Mouse (Mus musculus) heart, embryonic 13.5 days (tissue): ENCODE measurements around the gene Cops9. TPM values are rescaled to one million over a fixed set of nuclear protein-coding genes. Genes with fewer than 3 reads are reported as not detected.

Source experiments
- ATAC-seq: fragments of 200-750 bp; cut with Nextera tagmentation; 2 replicates; pipeline ENCODE4 v1.8.0; 2017; ENCODE audit warnings: moderate TSS enrichment; ENCODE audit not compliant: insufficient number of reproducible peaks, low FRiP score, low TSS enrichment; ENCODE audit errors: extremely low read depth
- H3K27ac ChIP-seq: fragments of 300-500 bp; sonication (generic); replicated peaks from 2 replicates; pipeline ENCODE4 v1.5.1; 2015; ENCODE audit warnings: moderate library complexity, mild to moderate bottlenecking, inconsistent platforms
- H3K27me3 ChIP-seq: fragments of 300-500 bp; sonication (generic); replicated peaks from 2 replicates; pipeline ENCODE4 v1.6.1; 2015; ENCODE audit warnings: mild to moderate bottlenecking, inconsistent platforms
- H3K36me3 ChIP-seq: fragments of 300-500 bp; sonication (generic); 2 replicates; pipeline ENCODE4 v1.6.1; 2015; ENCODE audit warnings: mild to moderate bottlenecking, inconsistent platforms
- H3K4me1 ChIP-seq: fragments of 300-500 bp; sonication (generic); 2 replicates; pipeline ENCODE4 v1.6.1; 2015; ENCODE audit warnings: inconsistent platforms
- H3K4me2 ChIP-seq: fragments of 300-500 bp; sonication (generic); 2 replicates; pipeline ENCODE4 v1.6.1; 2015; ENCODE audit warnings: inconsistent platforms, mild to moderate bottlenecking, moderate library complexity
- H3K4me3 ChIP-seq: fragments of 300-500 bp; sonication (generic); 2 replicates; pipeline ENCODE4 v1.5.1; 2015; ENCODE audit warnings: moderate library complexity, mild to moderate bottlenecking, inconsistent platforms
- H3K9ac ChIP-seq: fragments of 300-500 bp; sonication (generic); 2 replicates; pipeline ENCODE4 v1.6.1; 2015; ENCODE audit warnings: inconsistent platforms, mild to moderate bottlenecking, moderate library complexity
- H3K9me3 ChIP-seq: fragments of 300-500 bp; sonication (generic); 2 replicates; pipeline ENCODE4 v1.6.1; 2016; ENCODE audit warnings: inconsistent platforms
- WGBS: fragments of 180-500 bp; shearing (Covaris S2); methylation state at CpG from one replicate; pipeline ENCODE4 v1.1.7; 2015; ENCODE audit warnings: mixed read lengths; 5-methylcytosine and 5-hydroxymethylcytosine counted together
- polyA plus RNA-seq: library from polyadenylated mRNA; unstranded; fragments of >200 nt; fragmentation: Nextera tagmentation; extraction: Ambion mirVana; gene quantifications from 2 replicates; pipeline ENCODE4 v1.2.1, GENCODE M21; 2015

Cops9 gene
- polyA plus RNA-seq, 1 experiment from 2014 or later = 403 TPM

DNA sequence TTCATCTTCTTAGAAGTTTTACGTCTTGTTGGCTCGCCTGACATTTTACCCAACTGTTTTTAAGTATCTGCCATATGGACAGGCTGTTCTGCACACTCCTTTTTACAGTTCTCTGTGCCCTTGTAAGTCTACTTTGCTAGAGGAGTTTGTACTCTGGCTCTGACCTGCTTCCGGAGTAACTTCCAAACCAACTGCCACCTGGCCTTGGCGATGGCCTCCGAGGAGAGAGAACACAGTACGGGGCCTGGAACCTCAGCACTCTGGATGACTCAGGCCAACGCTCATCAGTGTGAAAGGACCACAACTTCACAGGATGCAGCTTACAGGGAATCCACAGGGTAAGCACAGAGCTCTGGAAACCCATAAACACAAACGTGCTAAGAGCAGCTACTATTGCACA lies 8.1 kb downstream of the Cops9 start:
- no peak for ATAC-seq
- H3K9ac ChIP-seq = no peak overlapping the region
- WGBS = 81% methylated on average over 8 of the region's 8 CpGs

GRCm38 (mm10) chr1:92632948-92633347 lies 8.8 kb downstream of the Cops9 start:
- no peak overlapping the region for H3K4me2 ChIP-seq
- H3K27me3 ChIP-seq = 0 out of 2 replicates have a peak, but pooled peaks cover 16% of the 10 kb centered on the region
- H3K27ac ChIP-seq = no peak overlapping the region
- H3K9me3 ChIP-seq = no peaks in the 10 kb centered on the region
- H3K9ac ChIP-seq = no peak overlapping the region
- 0 out of 2 replicates have a peak, but pooled peaks cover 3% of the 10 kb centered on the region for H3K4me1 ChIP-seq
- ATAC-seq = no peak
- WGBS = 62% methylated on average over 6 of the region's 6 CpGs
- peaks cover 21% of the 10 kb centered on the region for H3K36me3 ChIP-seq
- H3K4me3 ChIP-seq = no peak overlapping the region

More for the DNA sequence above, 8.1 kb downstream of the Cops9 start:
- Histone ChIP-seq H3K4me1 (0 out of 2 replicates have a peak, but pooled peaks cover 3% of the 10 kb centered on the region), H3K27me3 (0 out of 2 replicates have a peak, but pooled peaks cover 16% of the 10 kb centered on the region), H3K4me3 (no peak overlapping the region), H3K36me3 (peaks cover 29% of the 10 kb centered on the region), H3K9me3 (no peaks in the 10 kb centered on the region), H3K27ac (no peak overlapping the region), H3K4me2 (no peak overlapping the region)

GRCm38 (mm10) chr1:92632196-92632595 lies 9.6 kb downstream of the Cops9 start:
- Histone ChIP-seq H3K4me1 (0 out of 2 replicates have a peak, but pooled peaks cover 3% of the 10 kb centered on the region), H3K27me3 (0 out of 2 replicates have a peak, but pooled peaks cover 16% of the 10 kb centered on the region), H3K4me2 (no peak overlapping the region), H3K27ac (no peak overlapping the region), H3K9me3 (no peaks in the 10 kb centered on the region), H3K9ac (no peak overlapping the region), H3K4me3 (no peak overlapping the region), H3K36me3 (peaks cover 14% of the 10 kb centered on the region)
- ATAC-seq = no peak
- WGBS = 67% methylated on average over 5 of the region's 5 CpGs

- no peaks in the 10 kb centered on the region for H3K9me3 ChIP-seq
- WGBS = 65% methylated on average over 4 of the region's 4 CpGs
- H3K4me2 ChIP-seq = no peak overlapping the region
- no peak overlapping the region for H3K27ac ChIP-seq
- no peaks in the 10 kb centered on the region for H3K4me1 ChIP-seq
- H3K36me3 ChIP-seq = no peaks in the 10 kb centered on the region
- ATAC-seq = no peak
- 0 out of 2 replicates have a peak, but pooled peaks cover 20% of the 10 kb centered on the region for H3K27me3 ChIP-seq
- no peak overlapping the region for H3K4me3 ChIP-seq
- H3K9ac ChIP-seq = no peak overlapping the region
These were observed 13.6 kb downstream of the Cops9 start for GRCm38 (mm10) chr1:92628227-92628626.

GRCm38 (mm10) chr1:92618360-92618759 lies 23.4 kb downstream of the Cops9 start:
- Histone ChIP-seq H3K9me3 (no peaks in the 10 kb centered on the region), H3K4me1 (no peaks in the 10 kb centered on the region), H3K27me3 (peaks cover 32% of the 10 kb centered on the region), H3K27ac (no peak overlapping the region), H3K9ac (no peak overlapping the region), H3K4me3 (no peak overlapping the region), H3K4me2 (no peak overlapping the region), H3K36me3 (no peaks in the 10 kb centered on the region)
- no peak for ATAC-seq
- 45% methylated on average over 4 of the region's 4 CpGs for WGBS

- Histone ChIP-seq H3K9me3 (no peaks in the 10 kb centered on the region), H3K9ac (no peak within 1 kb of the TSS), H3K27me3 (peaks cover 36% of the 10 kb centered on the region), H3K4me2 (no peak within 1 kb of the TSS), H3K27ac (no peak within 1 kb of the TSS), H3K36me3 (no peaks in the 10 kb centered on the region), H3K4me3 (no peak within 1 kb of the TSS), H3K4me1 (no peaks in the 10 kb centered on the region)
- no peak for ATAC-seq
- WGBS = 70% methylated on average over 2 of the region's 2 CpGs
These were observed 24.3 kb downstream of the Cops9 start, which contains the start of gene Olfr12 for GRCm38 (mm10) chr1:92617488-92617887. Olfr12 (plus strand) TSS chr1:92617788.

GRCm38 (mm10) chr1:92616046-92616445 lies 25.7 kb downstream of the Cops9 start:
- H3K4me2 ChIP-seq = no peak overlapping the region
- no peaks in the 10 kb centered on the region for H3K36me3 ChIP-seq
- H3K4me1 ChIP-seq = no peaks in the 10 kb centered on the region
- H3K27me3 ChIP-seq = peaks cover 45% of the 10 kb centered on the region
- H3K4me3 ChIP-seq = no peak overlapping the region
- H3K27ac ChIP-seq = no peak overlapping the region
- WGBS = 59% methylated on average over 1 of the region's 1 CpGs
- ATAC-seq = no peak
- no peak overlapping the region for H3K9ac ChIP-seq
- no peaks in the 10 kb centered on the region for H3K9me3 ChIP-seq

DNA sequence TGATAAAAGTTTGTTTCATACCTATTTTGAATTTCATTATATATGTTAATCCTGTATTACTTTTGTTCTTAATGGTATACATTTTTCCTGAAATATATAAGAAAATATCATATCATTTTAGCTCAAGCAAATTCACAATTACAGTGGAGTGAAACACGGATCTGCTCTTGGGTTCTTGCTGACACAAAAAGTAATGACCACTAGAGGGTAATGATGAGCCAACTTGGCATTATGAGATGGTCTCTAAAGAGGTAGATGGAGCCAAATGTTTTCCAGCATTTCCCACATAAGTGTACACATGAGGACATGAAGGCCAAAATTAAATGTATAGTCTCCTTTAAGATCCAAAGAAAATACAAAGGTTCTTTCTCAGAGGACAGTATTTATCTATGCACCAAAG lies 27.3 kb downstream of the Cops9 start:
- 8% methylated on average over 1 of the region's 1 CpGs for WGBS
- Histone ChIP-seq H3K27me3 (peaks cover 42% of the 10 kb centered on the region), H3K4me2 (no peak overlapping the region), H3K4me3 (no peak overlapping the region), H3K9ac (no peak overlapping the region), H3K9me3 (no peaks in the 10 kb centered on the region), H3K36me3 (no peaks in the 10 kb centered on the region), H3K27ac (no peak overlapping the region), H3K4me1 (no peaks in the 10 kb centered on the region)
- no peak for ATAC-seq

- Histone ChIP-seq H3K27me3 (peaks cover 33% of the 10 kb centered on the region), H3K4me1 (no peaks in the 10 kb centered on the region), H3K36me3 (no peaks in the 10 kb centered on the region), H3K4me2 (no peak overlapping the region), H3K4me3 (no peak overlapping the region), H3K27ac (no peak overlapping the region), H3K9ac (no peak overlapping the region), H3K9me3 (no peaks in the 10 kb centered on the region)
- 45% methylated on average over 4 of the region's 4 CpGs for WGBS
- no peak for ATAC-seq
These were observed 28.6 kb downstream of the Cops9 start for GRCm38 (mm10) chr1:92613175-92613574.

- Histone ChIP-seq H3K27ac (no peak overlapping the region), H3K4me2 (no peak overlapping the region), H3K27me3 (peaks cover 22% of the 10 kb centered on the region; the same call in 1 of the 2 replicates), H3K4me1 (no peaks in the 10 kb centered on the region), H3K36me3 (no peaks in the 10 kb centered on the region), H3K9ac (no peak overlapping the region), H3K4me3 (no peak overlapping the region), H3K9me3 (no peaks in the 10 kb centered on the region)
- ATAC-seq = no peak
- 6% methylated on average over 5 of the region's 5 CpGs for WGBS
These were observed 30.8 kb downstream of the Cops9 start for GRCm38 (mm10) chr1:92611008-92611407.

GRCm38 (mm10) chr1:92607711-92608110 lies 34.1 kb downstream of the Cops9 start:
- WGBS = 64% methylated on average over 4 of the region's 4 CpGs
- no peaks in the 10 kb centered on the region for H3K9me3 ChIP-seq
- H3K4me2 ChIP-seq = no peak overlapping the region
- no peaks in the 10 kb centered on the region for H3K4me1 ChIP-seq
- H3K27me3 ChIP-seq = peaks cover 26% of the 10 kb centered on the region
- no peak overlapping the region for H3K9ac ChIP-seq
- H3K4me3 ChIP-seq = no peak overlapping the region
- no peak for ATAC-seq
- H3K27ac ChIP-seq = no peak overlapping the region
- no peaks in the 10 kb centered on the region for H3K36me3 ChIP-seq

DNA sequence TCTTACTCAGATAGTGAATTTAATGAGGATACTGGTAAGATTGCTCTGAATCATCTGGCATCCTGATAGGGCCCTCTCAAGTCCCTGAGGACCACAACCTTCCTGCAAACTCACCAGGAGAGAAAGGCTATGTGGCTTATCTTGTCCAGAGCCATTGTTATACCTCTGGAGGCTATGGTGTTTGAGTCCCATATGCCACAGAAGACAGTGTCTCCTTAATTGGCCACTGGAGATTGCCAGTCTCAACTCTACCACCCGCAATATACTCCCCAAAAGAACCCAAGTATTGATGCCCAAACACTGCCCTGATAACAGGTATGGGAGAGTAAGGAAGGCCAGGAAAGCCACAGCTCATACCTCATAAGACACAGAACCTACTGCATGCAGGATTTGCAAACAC lies 36.3 kb downstream of the Cops9 start, which contains the start of gene Olfr1410:
Gene Olfr1410 (plus strand): TSS at position 301 of the 400 bp plus-strand sequence.
- no peak for ATAC-seq
- no peak within 1 kb of the TSS for H3K9ac ChIP-seq
- no peaks in the 10 kb centered on the region for H3K4me1 ChIP-seq
- 74% methylated on average over 1 of the region's 1 CpGs for WGBS
- H3K4me3 ChIP-seq = no peak within 1 kb of the TSS
- no peak within 1 kb of the TSS for H3K27ac ChIP-seq
- no peak within 1 kb of the TSS for H3K4me2 ChIP-seq
- no peaks in the 10 kb centered on the region for H3K9me3 ChIP-seq
- H3K27me3 ChIP-seq = peaks cover 24% of the 10 kb centered on the region
- no peaks in the 10 kb centered on the region for H3K36me3 ChIP-seq
